Mouse (Mus musculus): Measurements from ENCODE around the gene Ski. TPM values are rescaled to one million over a fixed set of nuclear protein-coding genes. Genes with fewer than 3 reads are reported as not detected.

Ski gene
- polyA plus RNA-seq, 1 experiment from 2014 or later: 59.8 TPM

- no peak for TF ChIP-seq CTCF (IDR thresholded peaks at IDR 0.05)
- in situ Hi-C loops (cut with MboI; ENCODE audit: low pct_unique_long_range_greater_than_20kb): no loop called here
- CTCF ChIA-PET: interaction anchor here (1.7 kb wide), 1 partner anchor 101 kb away, joined by 3 read pairs; no protein-coding TSS in a partner anchor
- ATAC-seq: no peak
- DNase-seq (ENCODE audit: low read depth, low spot score): no peak
- H3K27me3 ChIP-seq: no peaks in the 10 kb centered on the region
- POLR2A ChIA-PET: interaction anchor here (1.7 kb wide), 1 partner anchor 92 kb away, joined by 4 read pairs; no protein-coding TSS in a partner anchor
Observed at GRCm38 (mm10) chr4:155144548-155145180, 77.7 kb downstream of the Ski start.

DNA sequence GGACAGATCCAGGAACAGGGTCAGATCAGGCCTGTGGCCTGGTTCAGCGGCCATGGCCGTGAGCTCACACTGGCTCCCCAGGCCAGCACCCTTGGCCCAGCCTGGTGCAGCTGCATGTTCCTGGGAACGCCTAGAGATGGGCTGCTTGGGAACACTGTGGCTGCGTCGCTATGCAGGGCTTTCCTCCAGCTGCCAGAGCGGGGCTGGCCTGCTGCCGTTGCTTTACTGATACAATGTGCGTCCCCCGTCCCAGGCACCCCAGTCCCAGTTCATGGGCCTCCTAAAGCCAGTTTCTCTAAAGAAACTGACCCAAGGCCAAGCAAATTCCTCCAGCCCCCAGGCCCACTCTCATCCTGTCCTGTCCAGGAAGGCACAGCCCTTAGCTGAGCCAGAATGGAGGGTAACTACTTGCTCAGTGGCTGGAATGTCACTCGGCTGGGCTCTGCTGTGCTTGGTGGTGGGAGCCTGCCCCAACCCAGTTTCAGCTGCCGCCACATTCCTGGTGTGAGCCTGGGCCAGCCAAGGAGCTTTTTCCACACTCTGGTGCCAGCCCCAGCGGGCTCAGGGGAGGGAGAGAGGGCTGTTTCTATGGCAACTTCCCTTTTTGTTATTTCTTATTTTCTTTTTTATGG, 78.4 kb downstream of the Ski start:
- no peaks in the 10 kb centered on the region for H3K27me3 ChIP-seq
- TF ChIP-seq CTCF (IDR thresholded peaks at IDR 0.05): no peak
- ChIA-PET POLR2A (interaction anchor here (1.5 to 1.7 kb wide), 2 partner anchors 28 to 93 kb away, joined by 3 to 4 read pairs; no protein-coding TSS in a partner anchor), CTCF (interaction anchor here (1.7 kb wide), 1 partner anchor 102 kb away, joined by 3 read pairs; no protein-coding TSS in a partner anchor)
- in situ Hi-C loops (cut with MboI; ENCODE audit: low pct_unique_long_range_greater_than_20kb): no loop called here
- DNase-seq (ENCODE audit: low read depth, low spot score): no peak
- peak; percentile 84 for ATAC-seq

- ChIA-PET CTCF (interaction anchor here (1.7 kb wide), 1 partner anchor 103 kb away, joined by 3 read pairs; no protein-coding TSS in a partner anchor), POLR2A (interaction anchor here (1.5 kb wide), 1 partner anchor 28 kb away, joined by 3 read pairs; no protein-coding TSS in a partner anchor)
- DNase-seq (ENCODE audit: low read depth, low spot score) (no peak), ATAC-seq (no peak)
- H3K27me3 ChIP-seq: no peaks in the 10 kb centered on the region
- no peak for TF ChIP-seq CTCF (IDR thresholded peaks at IDR 0.05)
- in situ Hi-C loops (cut with MboI; ENCODE audit: low pct_unique_long_range_greater_than_20kb): no loop called here
Observed at GRCm38 (mm10) chr4:155143411-155143810, 79.0 kb downstream of the Ski start.

DNA sequence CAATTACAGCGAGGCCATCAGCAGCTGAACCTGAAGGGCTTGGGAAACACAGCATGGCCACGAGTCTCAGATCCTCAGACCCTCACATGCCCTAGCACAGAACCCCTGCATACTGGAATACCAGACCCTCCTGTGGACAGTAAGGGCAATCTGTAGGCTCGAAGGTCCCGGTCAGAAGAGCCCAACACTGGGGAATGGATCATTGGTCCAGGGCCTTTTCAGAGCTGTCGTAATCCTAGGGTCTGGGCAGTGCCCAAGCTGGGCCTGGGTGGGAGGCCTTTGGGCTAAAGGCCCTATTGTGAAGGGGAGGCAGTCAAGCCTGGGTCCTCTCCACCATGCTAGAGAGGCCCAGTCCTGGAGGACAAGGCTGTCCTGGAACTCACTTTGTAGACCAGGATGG, 79.6 kb downstream of the Ski start:
- in situ Hi-C loops (cut with MboI; ENCODE audit: low pct_unique_long_range_greater_than_20kb): no loop called here
- ChIA-PET POLR2A (interaction anchor here (1.5 kb wide), 1 partner anchor 29 kb away, joined by 3 read pairs; no protein-coding TSS in a partner anchor), CTCF (interaction anchor here (1.6 kb wide), 1 partner anchor 48 kb away, joined by 4 read pairs; no protein-coding TSS in a partner anchor)
- no peak for TF ChIP-seq CTCF (IDR thresholded peaks at IDR 0.05)
- DNase-seq (ENCODE audit: low read depth, low spot score): no peak
- ATAC-seq: no peak
- no peaks in the 10 kb centered on the region for H3K27me3 ChIP-seq

GRCm38 (mm10) chr4:155140795-155141265, 81.6 kb downstream of the Ski start:
- no peak for DNase-seq (ENCODE audit: low read depth, low spot score)
- CTCF ChIA-PET: no interaction called here

GRCm38 (mm10) chr4:155140150-155140549, 82.2 kb downstream of the Ski start:
- TF ChIP-seq CTCF (IDR thresholded peaks at IDR 0.05): no peak
- in situ Hi-C loops (cut with MboI; ENCODE audit: low pct_unique_long_range_greater_than_20kb): no loop called here
- DNase-seq (ENCODE audit: low read depth, low spot score): no peak
- POLR2A ChIA-PET: no interaction called here
- CTCF ChIA-PET: no interaction called here
- H3K27me3 ChIP-seq: no peaks in the 10 kb centered on the region
- ATAC-seq: no peak

More at GRCm38 (mm10) chr4:155140795-155141265, 81.6 kb downstream of the Ski start:
- in situ Hi-C loops (cut with MboI; ENCODE audit: low pct_unique_long_range_greater_than_20kb): no loop called here
- no peaks in the 10 kb centered on the region for H3K27me3 ChIP-seq
- POLR2A ChIA-PET: no interaction called here
- no peak for ATAC-seq
- no peak for TF ChIP-seq CTCF (IDR thresholded peaks at IDR 0.05)

- in situ Hi-C loops (cut with MboI; ENCODE audit: low pct_unique_long_range_greater_than_20kb): loop anchor here (5.0 kb wide), 1 partner anchor 78 kb away; no protein-coding TSS in a partner anchor
- ATAC-seq: no peak
- no peak for DNase-seq (ENCODE audit: low read depth, low spot score)
- TF ChIP-seq CTCF (IDR thresholded peaks at IDR 0.05): no peak
- H3K27me3 ChIP-seq: no peaks in the 10 kb centered on the region
- POLR2A ChIA-PET: no interaction called here
- CTCF ChIA-PET: interaction anchor here (1.0 kb wide), 1 partner anchor 9 kb away, joined by 4 read pairs; no protein-coding TSS in a partner anchor
Observed at GRCm38 (mm10) chr4:155139281-155140045, 82.9 kb downstream of the Ski start.

GRCm38 (mm10) chr4:155138451-155138850, 83.9 kb downstream of the Ski start:
- no peak for DNase-seq (ENCODE audit: low read depth, low spot score)
- POLR2A ChIA-PET: no interaction called here
- no peak for ATAC-seq
- no peaks in the 10 kb centered on the region for H3K27me3 ChIP-seq
- CTCF ChIA-PET: interaction anchor here (1.0 to 1.1 kb wide), 2 partner anchors 10 to 16 kb away, joined by 3 to 4 read pairs; no protein-coding TSS in a partner anchor
- in situ Hi-C loops (cut with MboI; ENCODE audit: low pct_unique_long_range_greater_than_20kb): loop anchor here (5.0 kb wide), 1 partner anchor 79 kb away; no protein-coding TSS in a partner anchor
- TF ChIP-seq CTCF (IDR thresholded peaks at IDR 0.05): no peak

- in situ Hi-C loops (cut with MboI; ENCODE audit: low pct_unique_long_range_greater_than_20kb): loop anchor here (5.0 kb wide), 1 partner anchor 79 kb away; no protein-coding TSS in a partner anchor
- CTCF ChIA-PET: interaction anchor here (1.1 kb wide), 1 partner anchor 15 kb away, joined by 3 read pairs; no protein-coding TSS in a partner anchor
- no peak for DNase-seq (ENCODE audit: low read depth, low spot score)
- ATAC-seq: no peak
- H3K27me3 ChIP-seq: no peaks in the 10 kb centered on the region
- POLR2A ChIA-PET: no interaction called here
- no peak for TF ChIP-seq CTCF (IDR thresholded peaks at IDR 0.05)
Observed at GRCm38 (mm10) chr4:155137891-155138290, 84.5 kb downstream of the Ski start.

Data from Patski (cell line).